Mouse (Mus musculus) intestine, embryonic 16.5 days (tissue): ENCODE results near the gene Pi4kb. TPM values are rescaled to one million over a fixed set of nuclear protein-coding genes. Genes with fewer than 3 reads are reported as not detected.

Experiments used
- ATAC-seq: fragments of 200-750 bp; cut with Nextera tagmentation; 2 replicates; pipeline ENCODE4 v1.8.0; 2017; ENCODE audit warnings: moderate TSS enrichment, moderate library complexity
- H3K27ac ChIP-seq: fragments of 300-500 bp; sonication (generic); 2 replicates; pipeline ENCODE4 v1.5.1; 2014; ENCODE audit warnings: mild to moderate bottlenecking, low read length
- H3K27me3 ChIP-seq: fragments of 300-500 bp; sonication (generic); replicated peaks from 2 replicates; pipeline ENCODE4 v1.6.1; 2014; ENCODE audit warnings: low read length, control low read depth, mixed read lengths; ENCODE audit not compliant: control insufficient read depth, insufficient read depth
- H3K36me3 ChIP-seq: fragments of 300-500 bp; sonication (generic); 2 replicates; pipeline ENCODE4 v1.6.1; 2014; ENCODE audit warnings: low read length, control low read depth; ENCODE audit not compliant: control insufficient read depth, insufficient read depth
- H3K4me1 ChIP-seq: fragments of 300-500 bp; sonication (generic); 2 replicates; pipeline ENCODE4 v1.6.1; 2014; ENCODE audit warnings: low read length, control low read depth, mixed read lengths; ENCODE audit not compliant: control insufficient read depth, insufficient read depth
- H3K4me2 ChIP-seq: fragments of 300-500 bp; sonication (generic); 2 replicates; pipeline ENCODE4 v1.6.1; 2014; ENCODE audit warnings: low read depth, low read length, control low read depth
- H3K4me3 ChIP-seq: fragments of 300-500 bp; sonication (generic); 2 replicates; pipeline ENCODE4 v1.5.1; 2014; ENCODE audit warnings: mild to moderate bottlenecking, low read length
- H3K9ac ChIP-seq: fragments of 300-500 bp; sonication (generic); 2 replicates; pipeline ENCODE4 v1.6.1; 2014; ENCODE audit warnings: low read depth, low read length
- H3K9me3 ChIP-seq: fragments of 300-500 bp; sonication (generic); 2 replicates; pipeline ENCODE4 v1.6.1; 2016; ENCODE audit warnings: low read length, control low read depth; ENCODE audit not compliant: control insufficient read depth
- WGBS: fragments of 180-500 bp; shearing (Covaris S2); extraction: QIAGEN DNeasy Blood & Tissue Kit; methylation state at CpG from one replicate; pipeline ENCODE4 v1.1.7; 2014; 5-methylcytosine and 5-hydroxymethylcytosine counted together
- polyA plus RNA-seq: library from polyadenylated mRNA; unstranded; fragments of >200 nt; fragmentation: Nextera tagmentation; extraction: Ambion mirVana; gene quantifications from 2 replicates; pipeline ENCODE4 v1.2.1, GENCODE M21; 2015

The Pi4kb gene
- polyA plus RNA-seq, 1 experiment from 2014 or later, result 21.7 TPM

- no peak overlapping the region for H3K4me2 ChIP-seq
- H3K9me3 ChIP-seq, result no peaks in the 10 kb centered on the region
- no peak overlapping the region for H3K4me3 ChIP-seq
- peaks cover 43% of the 10 kb centered on the region for H3K36me3 ChIP-seq
- H3K27ac ChIP-seq, result no peak overlapping the region
- H3K27me3 ChIP-seq, result no peaks in the 10 kb centered on the region
- H3K9ac ChIP-seq, result no peak overlapping the region
- WGBS, result 93% methylated on average over 3 of the region's 3 CpGs
- no peaks in the 10 kb centered on the region for H3K4me1 ChIP-seq
- no peak for ATAC-seq
These were observed 31.1 kb downstream of the Pi4kb start for GRCm38 (mm10) chr3:95005651-95006050.

- 88% methylated on average over 9 of the region's 9 CpGs for WGBS
- H3K27me3 ChIP-seq, result no peaks in the 10 kb centered on the region
- no peaks in the 10 kb centered on the region for H3K4me1 ChIP-seq
- ATAC-seq, result no peak
- no peak overlapping the region for H3K4me3 ChIP-seq
- peaks cover 48% of the 10 kb centered on the region for H3K36me3 ChIP-seq
- no peak overlapping the region for H3K4me2 ChIP-seq
- H3K9ac ChIP-seq, result no peak overlapping the region
- H3K9me3 ChIP-seq, result no peaks in the 10 kb centered on the region
- no peak overlapping the region for H3K27ac ChIP-seq
These were observed 33.2 kb downstream of the Pi4kb start for GRCm38 (mm10) chr3:95007706-95008105.

- no peak overlapping the region for H3K9ac ChIP-seq
- WGBS, result 74% methylated on average over 7 of the region's 7 CpGs
- no peak overlapping the region for H3K4me2 ChIP-seq
- H3K9me3 ChIP-seq, result no peaks in the 10 kb centered on the region
- peaks cover 10% of the 10 kb centered on the region; the same call in 1 of the 2 replicates for H3K4me1 ChIP-seq
- peaks cover 37% of the 10 kb centered on the region for H3K36me3 ChIP-seq
- ATAC-seq, result no peak
- H3K27me3 ChIP-seq, result no peaks in the 10 kb centered on the region
- no peak overlapping the region for H3K4me3 ChIP-seq
- no peak overlapping the region for H3K27ac ChIP-seq
These were observed 35.9 kb downstream of the Pi4kb start for GRCm38 (mm10) chr3:95010396-95010795.

GRCm38 (mm10) chr3:95012982-95013381 lies 38.5 kb downstream of the Pi4kb start:
- Histone ChIP-seq H3K27me3 (no peaks in the 10 kb centered on the region), H3K4me1 (peaks cover 10% of the 10 kb centered on the region; the same call in 1 of the 2 replicates), H3K4me2 (no peak overlapping the region), H3K4me3 (no peak overlapping the region), H3K9ac (no peak overlapping the region), H3K9me3 (no peaks in the 10 kb centered on the region), H3K27ac (no peak overlapping the region), H3K36me3 (peaks cover 25% of the 10 kb centered on the region)
- 81% methylated on average over 3 of the region's 3 CpGs for WGBS
- no peak for ATAC-seq

- H3K9ac ChIP-seq, result peak overlapping the region; percentile 85
- peaks cover 10% of the 10 kb centered on the region; the same call in 1 of the 2 replicates for H3K4me1 ChIP-seq
- 14% methylated on average over 13 of the region's 13 CpGs for WGBS
- H3K27me3 ChIP-seq, result no peaks in the 10 kb centered on the region
- H3K36me3 ChIP-seq, result peaks cover 19% of the 10 kb centered on the region
- H3K27ac ChIP-seq, result peak overlapping the region; percentile 83
- H3K4me2 ChIP-seq, result peak overlapping the region; percentile 73
- no peaks in the 10 kb centered on the region for H3K9me3 ChIP-seq
- ATAC-seq, result no peak
- H3K4me3 ChIP-seq, result peak overlapping the region; percentile 76
These were observed 39.3 kb downstream of the Pi4kb start for GRCm38 (mm10) chr3:95013699-95014427.

GRCm38 (mm10) chr3:95014428-95015151 lies 40.1 kb downstream of the Pi4kb start:
- peaks cover 10% of the 10 kb centered on the region; the same call in 1 of the 2 replicates for H3K4me1 ChIP-seq
- WGBS, result under 1% methylated on average over 44 of the region's 44 CpGs
- ATAC-seq, result peak; percentile 14; the same call in 1 of the 2 replicates

GRCm38 (mm10) chr3:95015337-95015872 lies 40.9 kb downstream of the Pi4kb start, which contains the start of gene Zfp687:
Gene Zfp687 (minus strand): TSS chr3:95015448.
- peak; percentile 99 for ATAC-seq
- Histone ChIP-seq H3K27me3 (no peaks in the 10 kb centered on the region), H3K9ac (peak within 1 kb of the TSS; percentile 85), H3K36me3 (peaks cover 14% of the 10 kb centered on the region; the same call in 1 of the 2 replicates), H3K4me3 (peak within 1 kb of the TSS; percentile 76), H3K4me1 (peaks cover 10% of the 10 kb centered on the region; the same call in 1 of the 2 replicates), H3K9me3 (no peaks in the 10 kb centered on the region), H3K27ac (peak within 1 kb of the TSS; percentile 92), H3K4me2 (peak within 1 kb of the TSS; percentile 84)
- WGBS, result under 1% methylated on average over 37 of the region's 37 CpGs

More at GRCm38 (mm10) chr3:95014428-95015151, 40.1 kb downstream of the Pi4kb start:
- Histone ChIP-seq H3K9me3 (no peaks in the 10 kb centered on the region), H3K27me3 (no peaks in the 10 kb centered on the region), H3K36me3 (peaks cover 17% of the 10 kb centered on the region; the same call in 1 of the 2 replicates), H3K9ac (peak overlapping the region; percentile 85), H3K4me2 (peak overlapping the region; percentile 73), H3K27ac (peak overlapping the region; percentile 83), H3K4me3 (peak overlapping the region; percentile 76)

GRCm38 (mm10) chr3:95015891-95016531 lies 41.5 kb downstream of the Pi4kb start:
- peak; percentile 85 for ATAC-seq
- Histone ChIP-seq H3K9ac (peak overlapping the region; percentile 69), H3K36me3 (peaks cover 8% of the 10 kb centered on the region; the same call in 1 of the 2 replicates), H3K27ac (peak overlapping the region; percentile 92), H3K4me1 (peaks cover 10% of the 10 kb centered on the region; the same call in 1 of the 2 replicates), H3K27me3 (no peaks in the 10 kb centered on the region), H3K4me2 (peak overlapping the region; percentile 84), H3K9me3 (no peaks in the 10 kb centered on the region), H3K4me3 (peak overlapping the region; percentile 76)
- under 1% methylated on average over 40 of the region's 40 CpGs for WGBS
